Mouse (Mus musculus): ENCODE results near the gene Trim52. TPM values are rescaled to one million over a fixed set of nuclear protein-coding genes. Genes with fewer than 3 reads are reported as not detected.
A peak's percentile ranks its signal among the peaks of the same experiment; 100 is the strongest.
"Not testable (repeated sequence)": the region's sequence is repeated elsewhere in the genome, so short reads cannot be mapped to it uniquely, and the experiment has no call there.

Gene Trim52
- polyA plus RNA-seq, 1 experiment: not detected

DNA sequence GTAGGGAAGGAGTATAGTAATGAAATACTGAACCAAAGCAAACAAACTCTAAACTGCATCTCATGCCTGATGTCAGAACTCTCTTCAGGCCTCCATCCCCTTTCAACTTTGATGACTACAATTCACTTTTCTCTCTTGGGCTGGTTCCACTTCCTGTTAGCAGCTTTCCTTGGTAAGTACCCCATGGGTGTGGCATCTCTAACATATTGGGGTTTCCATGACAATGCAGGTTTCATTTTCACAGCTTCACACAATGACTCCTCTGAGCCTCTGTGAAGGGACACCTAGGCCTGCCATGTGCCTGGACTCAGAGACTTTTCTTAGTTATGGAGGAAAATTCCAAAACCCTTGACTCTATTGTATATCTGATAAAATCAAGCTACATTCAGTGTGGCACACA is 30.3 kb downstream of the Trim52 start:
- Histone ChIP-seq H3K4me3 (replicated peaks; ENCODE audit: insufficient read depth, low read depth, low read length) (no peak overlapping the region), H3K4me1 (ENCODE audit: control insufficient read depth, insufficient read depth, low read length) (no peaks in the 10 kb centered on the region), H3K27ac (ENCODE audit: insufficient read depth, low read length) (no peak overlapping the region), H3K27me3 (ENCODE audit: control insufficient read depth, insufficient read depth, low read length) (no peaks in the 10 kb centered on the region)
- DNase-seq: no peak
- TF ChIP-seq CTCF (IDR thresholded peaks at IDR 0.05; ENCODE audit: borderline replicate concordance, insufficient read depth, low read depth, low read length): no peak
- TF ChIP-seq POLR2A (IDR thresholded peaks at IDR 0.05; ENCODE audit: borderline replicate concordance, insufficient read depth, low read length): no peak

DNA sequence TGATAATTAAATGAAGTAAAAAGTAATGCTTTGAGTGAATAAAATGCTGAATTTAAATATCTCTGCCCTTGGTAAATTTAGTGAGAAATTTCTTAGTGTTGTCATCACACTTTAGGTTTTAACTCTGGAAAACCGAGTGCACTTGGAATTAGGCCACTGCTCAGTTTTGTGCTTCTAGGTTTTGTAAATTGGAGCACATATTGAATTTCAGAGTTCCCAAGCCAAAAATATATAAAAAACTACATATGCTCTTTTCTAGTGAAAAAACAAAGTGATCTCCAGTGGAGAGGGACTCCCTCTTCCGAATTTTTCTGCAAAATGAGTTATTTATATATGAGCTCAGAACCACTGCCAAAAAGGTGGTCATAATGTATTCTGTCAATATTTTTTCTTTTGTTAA is 45.2 kb downstream of the Trim52 start:
- no peak for TF ChIP-seq POLR2A (IDR thresholded peaks at IDR 0.05; ENCODE audit: borderline replicate concordance, insufficient read depth, low read length)
- TF ChIP-seq CTCF (IDR thresholded peaks at IDR 0.05; ENCODE audit: borderline replicate concordance, insufficient read depth, low read depth, low read length): no peak
- DNase-seq: no peak
- Histone ChIP-seq H3K4me3 (replicated peaks; ENCODE audit: insufficient read depth, low read depth, low read length) (no peak overlapping the region), H3K27ac (ENCODE audit: insufficient read depth, low read length) (no peak overlapping the region), H3K27me3 (ENCODE audit: control insufficient read depth, insufficient read depth, low read length) (no peaks in the 10 kb centered on the region), H3K4me1 (ENCODE audit: control insufficient read depth, insufficient read depth, low read length) (no peaks in the 10 kb centered on the region)
- 29% methylated on average over 2 of the region's 2 CpGs for WGBS

- DNase-seq: no peak
- Histone ChIP-seq H3K4me1 (ENCODE audit: control insufficient read depth, insufficient read depth, low read length) (no peaks in the 10 kb centered on the region), H3K27ac (ENCODE audit: insufficient read depth, low read length) (no peak overlapping the region), H3K27me3 (ENCODE audit: control insufficient read depth, insufficient read depth, low read length) (no peaks in the 10 kb centered on the region), H3K4me3 (replicated peaks; ENCODE audit: insufficient read depth, low read depth, low read length) (no peak overlapping the region)
- TF ChIP-seq POLR2A (IDR thresholded peaks at IDR 0.05; ENCODE audit: borderline replicate concordance, insufficient read depth, low read length): no peak
- TF ChIP-seq CTCF (IDR thresholded peaks at IDR 0.05; ENCODE audit: borderline replicate concordance, insufficient read depth, low read depth, low read length): no peak
- 88% methylated on average over 7 of the region's 7 CpGs for WGBS
These were observed 49.0 kb downstream of the Trim52 start for GRCm38 (mm10) chr14:106154879-106155576.

GRCm38 (mm10) chr14:106156533-106156932 is 50.5 kb downstream of the Trim52 start:
- no peak overlapping the region for H3K4me3 ChIP-seq (replicated peaks; ENCODE audit: insufficient read depth, low read depth, low read length)
- H3K27ac ChIP-seq (ENCODE audit: insufficient read depth, low read length): no peak overlapping the region
- no peak for TF ChIP-seq CTCF (IDR thresholded peaks at IDR 0.05; ENCODE audit: borderline replicate concordance, insufficient read depth, low read depth, low read length)
- TF ChIP-seq POLR2A (IDR thresholded peaks at IDR 0.05; ENCODE audit: borderline replicate concordance, insufficient read depth, low read length): no peak
- no peak for DNase-seq
- no peaks in the 10 kb centered on the region for H3K4me1 ChIP-seq (ENCODE audit: control insufficient read depth, insufficient read depth, low read length)
- no peaks in the 10 kb centered on the region for H3K27me3 ChIP-seq (ENCODE audit: control insufficient read depth, insufficient read depth, low read length)
- WGBS: 19% methylated on average over 1 of the region's 1 CpGs

DNA sequence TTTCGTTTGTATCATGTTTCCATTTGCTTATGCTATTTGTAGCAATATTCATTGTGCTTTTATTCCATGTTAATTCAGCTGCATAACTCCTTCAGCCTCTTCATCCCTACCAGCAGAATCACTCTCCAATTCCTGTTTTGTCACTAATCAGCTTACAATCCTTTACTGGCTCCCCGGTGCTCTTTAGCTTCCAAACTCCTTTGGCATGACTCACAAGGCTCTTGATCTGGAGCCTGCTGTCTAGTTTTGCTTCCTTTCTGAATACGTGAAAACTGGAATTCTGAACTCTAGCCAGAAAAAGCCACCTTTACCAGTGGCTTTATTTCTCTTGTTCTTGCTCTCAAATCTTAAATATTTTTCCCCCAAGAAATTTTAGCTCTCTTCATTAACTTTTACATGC is 56.3 kb downstream of the Trim52 start:
- peak in 1 of 2 experiments; percentile 8 for DNase-seq
- Histone ChIP-seq H3K27me3 (ENCODE audit: control insufficient read depth, insufficient read depth, low read length) (no peaks in the 10 kb centered on the region), H3K4me1 (ENCODE audit: control insufficient read depth, insufficient read depth, low read length) (no peaks in the 10 kb centered on the region), H3K27ac (ENCODE audit: insufficient read depth, low read length) (no peak overlapping the region), H3K4me3 (replicated peaks; ENCODE audit: insufficient read depth, low read depth, low read length) (no peak overlapping the region)
- TF ChIP-seq CTCF (IDR thresholded peaks at IDR 0.05; ENCODE audit: borderline replicate concordance, insufficient read depth, low read depth, low read length): no peak
- TF ChIP-seq POLR2A (IDR thresholded peaks at IDR 0.05; ENCODE audit: borderline replicate concordance, insufficient read depth, low read length): no peak
- 24% methylated on average over 3 of the region's 3 CpGs for WGBS

DNA sequence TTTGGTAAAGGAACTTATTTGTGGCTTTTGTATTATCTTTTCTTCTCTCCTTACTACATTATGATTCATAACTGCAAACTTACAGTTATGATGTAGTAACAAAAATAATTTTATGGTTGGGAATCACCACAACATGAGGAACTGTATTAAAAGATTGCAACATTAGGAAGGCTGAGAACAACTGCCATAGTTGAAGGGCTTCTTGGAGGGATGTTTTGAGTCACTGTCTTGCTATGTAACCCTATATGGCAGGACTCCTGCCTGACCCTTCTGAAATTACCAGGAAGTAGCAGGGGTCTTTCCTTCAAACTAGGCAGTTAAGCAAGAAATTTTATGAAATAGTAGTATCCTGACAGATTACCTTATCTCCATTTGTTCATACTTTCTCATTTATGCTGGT is 57.2 kb downstream of the Trim52 start:
- no peak overlapping the region for H3K27ac ChIP-seq (ENCODE audit: insufficient read depth, low read length)
- no peaks in the 10 kb centered on the region for H3K27me3 ChIP-seq (ENCODE audit: control insufficient read depth, insufficient read depth, low read length)
- DNase-seq: no peak
- no peak overlapping the region for H3K4me3 ChIP-seq (replicated peaks; ENCODE audit: insufficient read depth, low read depth, low read length)
- no peak for TF ChIP-seq POLR2A (IDR thresholded peaks at IDR 0.05; ENCODE audit: borderline replicate concordance, insufficient read depth, low read length)
- no peak for TF ChIP-seq CTCF (IDR thresholded peaks at IDR 0.05; ENCODE audit: borderline replicate concordance, insufficient read depth, low read depth, low read length)
- no peaks in the 10 kb centered on the region for H3K4me1 ChIP-seq (ENCODE audit: control insufficient read depth, insufficient read depth, low read length)

DNA sequence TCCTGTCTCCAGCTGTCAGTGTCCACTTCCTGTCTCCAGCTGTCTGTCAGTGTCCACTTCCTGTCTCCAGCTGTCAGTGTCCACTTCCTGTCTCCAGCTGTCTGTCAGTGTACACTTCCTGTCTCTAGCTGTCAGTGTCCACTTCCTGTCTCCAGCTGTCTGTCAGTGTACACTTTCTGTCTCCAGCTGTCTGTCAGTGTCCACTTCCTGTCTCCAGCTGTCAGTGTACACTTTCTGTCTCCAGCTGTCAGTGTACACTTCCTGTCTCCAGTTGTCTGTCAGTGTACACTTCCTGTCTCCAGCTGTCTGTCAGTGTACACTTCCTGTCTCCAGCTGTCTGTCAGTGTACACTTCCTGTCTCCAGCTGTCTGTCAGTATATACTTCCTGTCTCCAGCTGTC is 57.9 kb downstream of the Trim52 start:
- H3K4me3 ChIP-seq (replicated peaks; ENCODE audit: insufficient read depth, low read depth, low read length); DNase-seq; H3K27me3 ChIP-seq (ENCODE audit: control insufficient read depth, insufficient read depth, low read length); H3K4me1 ChIP-seq (ENCODE audit: control insufficient read depth, insufficient read depth, low read length); H3K27ac ChIP-seq (ENCODE audit: insufficient read depth, low read length): not testable (repeated sequence)

DNA sequence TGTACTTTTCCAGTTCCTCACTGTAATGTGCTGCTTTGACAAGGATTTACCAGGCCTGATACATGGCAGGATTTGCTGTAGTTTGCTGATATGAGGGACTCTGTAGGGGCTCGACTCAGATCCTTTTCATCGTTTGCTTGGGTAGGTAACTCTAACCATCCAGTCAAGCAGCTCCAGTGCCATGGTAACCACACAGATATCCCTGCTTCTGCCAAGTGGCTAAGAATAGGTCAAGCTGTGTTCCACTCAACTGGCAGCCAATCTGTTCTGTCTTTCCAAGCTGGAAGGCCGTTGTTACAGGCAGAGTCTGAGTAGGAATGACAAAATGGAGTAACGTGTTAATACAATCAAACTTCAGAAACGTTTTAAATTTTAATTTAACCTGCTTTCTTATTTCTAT is 70.9 kb downstream of the Trim52 start:
- WGBS: 5% methylated on average over 5 of the region's 5 CpGs
- Histone ChIP-seq H3K27me3 (ENCODE audit: control insufficient read depth, insufficient read depth, low read length) (no peaks in the 10 kb centered on the region), H3K27ac (ENCODE audit: insufficient read depth, low read length) (no peak overlapping the region), H3K4me3 (replicated peaks; ENCODE audit: insufficient read depth, low read depth, low read length) (no peak overlapping the region), H3K4me1 (ENCODE audit: control insufficient read depth, insufficient read depth, low read length) (no peaks in the 10 kb centered on the region; the same call in 1 of the 2 replicates)
- TF ChIP-seq POLR2A (IDR thresholded peaks at IDR 0.05; ENCODE audit: borderline replicate concordance, insufficient read depth, low read length): no peak
- no peak for TF ChIP-seq CTCF (IDR thresholded peaks at IDR 0.05; ENCODE audit: borderline replicate concordance, insufficient read depth, low read depth, low read length)
- DNase-seq: peak; percentile 24 to 70

Measured in cerebellum, adult 2 months (tissue).